Mouse (Mus musculus) liver, embryonic 14.5 days (tissue): ENCODE measurements around the gene Tmem178b. TPM values are rescaled to one million over a fixed set of nuclear protein-coding genes. Genes with fewer than 3 reads are reported as not detected.

Source experiments
- ATAC-seq: fragments of 200-750 bp; cut with Nextera tagmentation; 2 replicates; pipeline ENCODE4 v1.8.0; 2017; ENCODE audit warnings: moderate number of reproducible peaks, mild to moderate bottlenecking, moderate library complexity; ENCODE audit not compliant: insufficient read depth
- DNase-seq, 3 experiments: peaks; one replicate each; pipeline ENCODE4 v3.0.0-alpha.2; 2012 to 2013; ENCODE audit warnings: low read depth in 3 of 3, low spot score in 3 of 3
- H3K27ac ChIP-seq: fragments of 300-500 bp; sonication (generic); 2 replicates; pipeline ENCODE4 v1.5.1; 2014; ENCODE audit warnings: moderate library complexity, mild to moderate bottlenecking, control low read depth, inconsistent platforms
- H3K27me3 ChIP-seq: fragments of 300-500 bp; sonication (generic); 2 replicates; pipeline ENCODE4 v1.6.1; 2014; ENCODE audit warnings: mild to moderate bottlenecking, low read length, moderate library complexity; ENCODE audit not compliant: control insufficient read depth, insufficient read depth
- H3K36me3 ChIP-seq: fragments of 300-500 bp; sonication (generic); replicated peaks from 2 replicates; pipeline ENCODE4 v1.6.1; 2014; ENCODE audit warnings: low read depth; ENCODE audit not compliant: control insufficient read depth, insufficient read depth
- H3K4me1 ChIP-seq, 2 experiments: fragments of 200-500 bp in 1 of 2; fragments of 300-500 bp in 1 of 2; sonication (generic) in 1 of 2; replicated peaks; 2 replicates each; pipeline ENCODE4 v1.6.1; 2012 to 2014; ENCODE audit warnings: antibody characterized with exemption in 1 of 2, inconsistent platforms in 1 of 2, low read length in 1 of 2; ENCODE audit not compliant: control insufficient read depth in 2 of 2, insufficient read depth in 2 of 2
- H3K4me2 ChIP-seq: fragments of 300-500 bp; sonication (generic); 2 replicates; pipeline ENCODE4 v1.6.1; 2014; ENCODE audit warnings: low read depth, mild to moderate bottlenecking, control low read depth, moderate library complexity
- H3K4me3 ChIP-seq, 2 experiments: fragments of 200-500 bp in 1 of 2; fragments of 300-500 bp in 1 of 2; sonication (generic) in 1 of 2; 2 replicates each; pipeline ENCODE4 v1.5.1; 2012 to 2014; ENCODE audit warnings: low read depth in 2 of 2, low read length in 2 of 2, mild to moderate bottlenecking in 2 of 2, control low read depth in 1 of 2, inconsistent platforms in 1 of 2, moderate library complexity in 1 of 2; ENCODE audit not compliant: insufficient read depth in 1 of 2
- H3K9ac ChIP-seq: fragments of 300-500 bp; sonication (generic); replicated peaks from 2 replicates; pipeline ENCODE4 v1.6.1; 2014; ENCODE audit warnings: mild to moderate bottlenecking, control low read depth, moderate library complexity
- H3K9me3 ChIP-seq: fragments of 300-500 bp; sonication (generic); 2 replicates; pipeline ENCODE4 v1.6.1; 2016; ENCODE audit warnings: low read length, mixed read lengths; ENCODE audit not compliant: control insufficient read depth
- CTCF ChIP-seq: IDR thresholded peaks from 2 replicates; pipeline ENCODE4 v1.5.1; 2016; ENCODE audit warnings: antibody characterized with exemption, low read depth, control low read depth
- EP300 ChIP-seq: IDR thresholded peaks from 2 replicates; pipeline ENCODE4 v1.6.1; 2016; ENCODE audit warnings: antibody characterized with exemption, low read depth
- WGBS: fragments of 180-500 bp; shearing (Covaris S2); extraction: QIAGEN DNeasy Blood & Tissue Kit; methylation state at CpG from one replicate; pipeline ENCODE4 v1.1.7; 2014; ENCODE audit not compliant: insufficient replicate concordance; 5-methylcytosine and 5-hydroxymethylcytosine counted together
- polyA plus RNA-seq, 2 experiments: library from polyadenylated mRNA; depleted of rRNA in 1 of 2; stranded (reverse) in 1 of 2; unstranded in 1 of 2; fragments of >200 nt; fragmentation: Nextera tagmentation in 1 of 2; extraction: Ambion mirVana in 1 of 2; gene quantifications; 2 replicates each; pipeline versions ENCODE4 v1.2.1 to v1.2.3; 2012 to 2014

Gene Tmem178b
- polyA plus RNA-seq, 2 experiments, result not detected

DNA sequence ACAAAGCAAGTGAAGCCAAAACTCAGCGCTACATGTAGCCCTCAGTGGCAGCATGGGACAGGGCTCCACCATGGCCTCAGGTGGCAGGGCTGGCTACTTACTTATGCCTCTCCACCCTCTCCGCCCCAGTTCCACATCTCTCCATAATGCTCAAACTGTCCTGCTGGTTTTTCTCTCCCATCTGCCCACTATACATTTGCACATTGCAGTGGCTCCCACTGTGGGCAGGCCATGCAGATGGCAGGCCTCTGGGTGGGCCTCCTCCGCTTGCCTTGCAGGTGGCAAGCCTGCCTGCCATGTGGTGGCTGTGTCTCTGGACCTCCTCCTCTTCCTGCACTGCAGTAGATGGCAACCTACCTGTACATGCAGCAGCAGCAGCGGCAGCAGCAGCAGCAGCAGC, 23.4 kb upstream of the Tmem178b start:
- Histone ChIP-seq H3K36me3 (no peaks in the 10 kb centered on the region), H3K27ac (no peak overlapping the region), H3K9ac (no peak overlapping the region), H3K4me3 (no peak overlapping the region), H3K4me1 (no peaks in the 10 kb centered on the region), H3K4me2 (no peak overlapping the region), H3K9me3 (no peaks in the 10 kb centered on the region), H3K27me3 (no peaks in the 10 kb centered on the region)
- DNase-seq, result no peak
- WGBS, result 55% methylated on average over 4 of the region's 4 CpGs
- no peak for ATAC-seq
- TF ChIP-seq CTCF (no peak), EP300 (no peak)

DNA sequence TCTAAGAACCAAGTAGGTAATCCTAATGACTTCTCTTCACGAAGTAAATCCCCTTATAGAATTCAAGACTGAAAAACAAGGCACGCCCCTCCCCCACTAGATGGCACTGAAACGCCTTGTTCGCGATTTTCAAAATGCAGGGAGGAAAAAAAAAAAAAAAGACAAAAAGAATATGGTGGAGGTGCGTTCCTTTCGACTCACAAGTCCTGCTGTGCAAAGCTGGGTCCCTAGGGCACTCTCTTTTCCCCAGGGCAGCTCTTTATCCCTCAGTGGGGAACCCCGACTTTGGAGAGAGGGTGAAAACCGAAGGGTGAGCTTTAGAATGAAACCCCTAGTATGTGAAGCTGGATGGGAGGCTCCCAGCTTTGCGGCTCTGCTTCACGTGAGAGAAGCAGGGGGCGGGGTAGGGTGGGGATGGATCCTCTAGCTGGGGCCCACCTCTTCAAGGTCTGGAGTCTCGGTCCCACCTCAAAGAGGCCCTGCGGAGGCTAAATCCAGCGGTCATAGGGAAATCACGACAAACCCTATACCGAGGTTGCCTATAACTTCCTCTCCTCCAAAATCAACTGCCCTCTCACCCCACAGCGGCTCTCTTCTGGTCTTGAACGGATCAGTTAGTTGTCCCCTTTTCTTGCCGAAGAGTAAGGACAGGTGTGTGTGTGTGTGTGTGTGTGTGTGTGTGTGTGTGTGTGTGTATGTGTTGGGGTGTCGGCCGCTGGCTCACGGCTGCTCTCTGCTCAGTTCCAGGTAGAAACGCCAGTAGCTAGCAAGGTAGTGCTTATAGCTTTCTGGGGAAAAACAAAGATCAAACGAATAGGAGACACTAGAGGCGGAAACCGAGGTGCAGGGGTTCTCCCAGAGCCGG, 2.6 kb upstream of the Tmem178b start:
- ATAC-seq (no peak), DNase-seq (no peak)
- H3K27me3 ChIP-seq, result peaks cover 54% of the 10 kb centered on the region
- no peaks in the 10 kb centered on the region for H3K36me3 ChIP-seq
- H3K4me2 ChIP-seq, result peak overlapping the region; percentile 11; the same call in 1 of the 2 replicates
- no peak for TF ChIP-seq CTCF
- no peak for TF ChIP-seq EP300
- 2% methylated on average over 28 of the region's 28 CpGs for WGBS
- no peaks in the 10 kb centered on the region for H3K4me1 ChIP-seq
- no peak overlapping the region for H3K4me3 ChIP-seq
- H3K9ac ChIP-seq, result no peak overlapping the region
- H3K27ac ChIP-seq, result no peak overlapping the region
- no peaks in the 10 kb centered on the region for H3K9me3 ChIP-seq

DNA sequence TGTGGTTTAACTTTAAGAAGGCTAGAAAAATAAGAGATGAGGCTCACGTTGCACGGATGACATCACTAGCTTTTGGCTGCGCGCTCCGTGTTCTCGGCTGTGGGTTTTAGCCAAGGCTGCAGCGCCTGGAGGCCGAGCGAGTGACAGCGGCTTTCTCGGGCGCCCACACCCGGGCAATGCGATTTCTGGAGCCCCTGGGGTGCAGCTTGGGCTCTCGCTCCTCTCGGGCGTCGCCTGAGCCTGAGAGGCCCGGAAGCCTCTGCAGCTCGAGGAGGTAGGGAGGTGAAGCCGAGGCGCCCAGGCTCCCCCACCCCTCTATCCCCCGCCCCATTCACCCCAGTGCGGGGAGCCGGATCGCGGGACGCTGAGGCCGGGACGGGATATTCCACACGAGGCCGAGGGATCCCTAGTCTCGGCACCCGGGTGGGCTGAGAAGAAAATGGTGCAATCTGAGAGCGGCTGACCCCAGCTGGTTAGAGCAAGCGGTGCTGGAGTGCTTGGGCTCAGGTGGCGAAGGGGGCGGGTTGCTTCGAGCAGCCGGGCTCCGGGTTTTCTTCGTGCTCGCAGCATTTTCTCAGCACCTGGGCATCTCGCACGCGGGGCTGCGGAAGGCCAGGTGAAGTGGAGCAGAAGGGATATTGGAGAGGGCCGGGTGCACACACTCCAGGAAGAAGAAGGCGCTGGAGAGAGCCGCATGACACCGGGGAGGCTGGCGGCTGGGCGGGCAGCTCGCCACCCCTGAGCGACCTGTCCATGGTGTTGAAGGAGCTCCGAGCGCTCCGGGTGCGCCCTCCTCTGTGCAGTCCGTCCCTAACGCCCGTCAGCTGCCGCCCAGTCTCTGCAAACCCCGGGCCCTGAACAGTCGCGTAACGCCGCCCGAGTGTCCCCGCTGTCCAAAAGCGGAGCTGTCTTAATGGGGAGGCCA, 1.4 kb upstream of the Tmem178b start:
- Histone ChIP-seq H3K27ac (no peak overlapping the region), H3K4me2 (peak overlapping the region; percentile 48), H3K9ac (no peak overlapping the region), H3K27me3 (peaks cover 54% of the 10 kb centered on the region), H3K9me3 (no peaks in the 10 kb centered on the region), H3K36me3 (no peaks in the 10 kb centered on the region), H3K4me3 (peak overlapping the region in 1 of 2 experiments; percentile 27; a peak in 2 of 4 replicates), H3K4me1 (no peaks in the 10 kb centered on the region)
- ATAC-seq (no peak), DNase-seq (no peak)
- under 1% methylated on average over 70 of the region's 71 CpGs for WGBS
- no peak for TF ChIP-seq CTCF
- no peak for TF ChIP-seq EP300

DNA sequence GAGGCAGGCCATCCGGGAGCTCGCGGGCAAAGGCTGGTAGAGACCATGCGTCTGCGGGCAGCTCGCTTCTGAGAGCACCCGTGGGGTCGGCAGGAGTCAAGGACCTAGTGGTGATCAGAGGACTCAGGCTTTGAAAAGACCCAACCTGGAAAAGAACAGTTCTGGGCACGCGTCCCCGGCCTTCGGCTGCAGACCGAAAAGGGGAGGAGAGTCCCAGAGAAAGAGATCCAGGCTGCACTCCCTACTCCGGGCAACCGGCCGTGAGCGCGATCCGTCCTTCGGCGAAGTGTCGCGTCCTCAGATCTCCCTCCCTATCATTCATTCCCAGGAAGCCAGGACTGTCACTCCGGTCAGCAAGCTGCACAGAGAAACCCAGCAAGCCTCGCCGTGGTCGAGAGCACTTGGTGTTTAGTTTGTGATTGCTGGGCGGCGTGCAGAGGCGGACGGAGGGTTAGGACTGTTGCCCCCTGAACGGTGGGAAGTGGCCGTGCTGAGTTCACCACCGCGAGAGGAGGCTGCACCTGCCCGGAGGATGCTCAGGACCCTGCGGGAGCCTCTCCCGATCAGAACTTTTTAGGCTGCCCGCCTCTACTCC, 668 bp upstream of the Tmem178b start:
- Histone ChIP-seq H3K4me3 (peak overlapping the region in 1 of 2 experiments; percentile 19; a peak in 2 of 4 replicates), H3K9me3 (no peaks in the 10 kb centered on the region), H3K27me3 (peaks cover 54% of the 10 kb centered on the region), H3K36me3 (no peaks in the 10 kb centered on the region), H3K4me2 (peak overlapping the region; percentile 48), H3K4me1 (no peaks in the 10 kb centered on the region), H3K27ac (no peak overlapping the region), H3K9ac (no peak overlapping the region)
- DNase-seq (no peak), ATAC-seq (no peak)
- TF ChIP-seq EP300, result no peak
- TF ChIP-seq CTCF, result no peak
- 2% methylated on average over 39 of the region's 39 CpGs for WGBS
